Mouse (Mus musculus): ENCODE data around the gene Olfr325. TPM values are rescaled to one million over a fixed set of nuclear protein-coding genes. Genes with fewer than 3 reads are reported as not detected.

The Olfr325 gene
- polyA plus RNA-seq, 1 experiment from 2014 or later: not detected

DNA sequence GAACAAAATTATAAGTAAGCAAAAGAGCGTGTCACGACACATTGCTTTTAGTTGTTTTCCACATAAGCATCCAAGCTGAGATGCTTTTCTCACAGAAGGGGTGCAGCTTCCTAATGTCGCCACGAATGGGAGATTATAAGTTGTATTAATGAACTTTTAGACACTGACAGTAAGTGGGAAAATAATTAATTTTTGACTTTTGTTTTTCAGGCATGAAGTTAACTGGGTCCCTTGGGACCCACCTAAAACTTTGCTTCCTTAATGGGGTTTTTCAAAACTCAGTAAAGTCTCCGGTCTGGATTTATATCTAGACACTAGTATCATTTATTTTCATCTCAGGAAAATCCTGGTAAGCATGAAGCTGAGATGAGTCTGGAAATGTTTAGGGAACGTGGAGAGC lies 17.3 kb downstream of the Olfr325 start, which contains the start of gene Olfr324:
Gene Olfr324, plus strand, starts transcription at position 301 of the 400 bp plus-strand sequence.
- no peaks in the 10 kb centered on the region for H3K9me3 ChIP-seq (ENCODE audit: control insufficient read depth, low read length)
- H3K9ac ChIP-seq (ENCODE audit: low read length): no peak within 1 kb of the TSS
- H3K4me1 ChIP-seq (replicated peaks; ENCODE audit: control insufficient read depth, insufficient read depth, low read length): no peaks in the 10 kb centered on the region
- DNase-seq (ENCODE audit: low spot score) (no peak), ATAC-seq (replicated peaks; ENCODE audit: low FRiP score) (no peak)
- no peak within 1 kb of the TSS for H3K4me3 ChIP-seq (ENCODE audit: low read depth, low read length)
- H3K27ac ChIP-seq (ENCODE audit: low read depth, low read length): no peak within 1 kb of the TSS
- no peak within 1 kb of the TSS for H3K4me2 ChIP-seq (ENCODE audit: low read depth, low read length, severe bottlenecking)
- WGBS: 90% methylated on average over 6 of the region's 6 CpGs
- H3K27me3 ChIP-seq (ENCODE audit: control insufficient read depth, insufficient read depth, low read length): no peaks in the 10 kb centered on the region
- H3K36me3 ChIP-seq (ENCODE audit: control insufficient read depth, insufficient read depth, low read length): no peaks in the 10 kb centered on the region

DNA sequence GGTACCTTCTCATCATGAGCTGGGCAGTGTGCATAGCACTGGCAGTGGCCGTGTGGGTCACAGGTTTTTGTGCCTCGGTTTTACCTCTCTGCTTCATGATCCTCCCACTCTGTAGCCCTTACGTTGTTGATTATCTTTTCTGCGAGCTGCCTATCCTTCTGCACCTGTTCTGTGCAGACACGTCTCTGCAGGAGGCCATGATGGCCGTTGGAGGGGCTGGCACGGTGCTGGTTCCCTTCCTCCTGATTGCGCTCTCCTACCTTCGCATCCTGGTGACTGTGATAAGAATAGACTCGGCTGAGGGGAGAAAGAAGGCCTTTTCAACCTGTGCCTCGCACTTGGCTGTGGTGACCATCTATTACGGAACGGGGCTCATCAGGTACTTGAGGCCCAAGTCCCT lies 20.3 kb downstream of the Olfr325 start:
- no peak overlapping the region for H3K9ac ChIP-seq (ENCODE audit: low read length)

DNA sequence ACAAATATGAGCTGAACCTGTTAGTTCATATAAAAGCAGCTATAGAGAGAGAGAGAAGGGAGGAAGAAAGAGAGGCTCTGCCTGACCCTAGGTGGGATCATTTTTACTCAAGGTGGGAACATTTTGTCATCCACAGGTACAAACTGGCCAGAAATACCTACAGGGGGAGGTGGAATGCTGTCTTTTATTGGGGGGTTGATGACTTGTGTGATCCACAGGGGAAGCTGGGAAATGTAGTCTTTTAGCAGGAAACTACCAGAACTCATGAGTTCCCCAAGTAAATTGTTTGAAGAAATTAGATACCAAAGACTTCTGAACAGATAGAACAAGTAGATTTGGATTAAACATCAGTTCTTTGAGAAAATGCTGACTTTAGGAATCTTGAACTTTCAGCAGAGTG lies 24.5 kb downstream of the Olfr325 start:
- ATAC-seq (replicated peaks; ENCODE audit: low FRiP score): no peak
- H3K27me3 ChIP-seq (ENCODE audit: control insufficient read depth, insufficient read depth, low read length): no peaks in the 10 kb centered on the region
- H3K27ac ChIP-seq (ENCODE audit: low read depth, low read length): no peak overlapping the region
- no peaks in the 10 kb centered on the region for H3K9me3 ChIP-seq (ENCODE audit: control insufficient read depth, low read length)
- H3K9ac ChIP-seq (ENCODE audit: low read length): no peak overlapping the region
- no peak overlapping the region for H3K4me2 ChIP-seq (ENCODE audit: low read depth, low read length, severe bottlenecking)
- H3K36me3 ChIP-seq (ENCODE audit: control insufficient read depth, insufficient read depth, low read length): no peaks in the 10 kb centered on the region
- DNase-seq (ENCODE audit: low spot score): no peak
- no peak overlapping the region for H3K4me3 ChIP-seq (ENCODE audit: low read depth, low read length)
- H3K4me1 ChIP-seq (replicated peaks; ENCODE audit: control insufficient read depth, insufficient read depth, low read length): no peaks in the 10 kb centered on the region

More for the DNA sequence above, 20.3 kb downstream of the Olfr325 start:
- H3K4me1 ChIP-seq (replicated peaks; ENCODE audit: control insufficient read depth, insufficient read depth, low read length): no peaks in the 10 kb centered on the region
- H3K4me3 ChIP-seq (ENCODE audit: low read depth, low read length): no peak overlapping the region
- H3K4me2 ChIP-seq (ENCODE audit: low read depth, low read length, severe bottlenecking): no peak overlapping the region
- no peak overlapping the region for H3K27ac ChIP-seq (ENCODE audit: low read depth, low read length)
- H3K9me3 ChIP-seq (ENCODE audit: control insufficient read depth, low read length): no peaks in the 10 kb centered on the region
- H3K36me3 ChIP-seq (ENCODE audit: control insufficient read depth, insufficient read depth, low read length): no peaks in the 10 kb centered on the region
- WGBS: 88% methylated on average over 13 of the region's 13 CpGs
- ATAC-seq (replicated peaks; ENCODE audit: low FRiP score) (no peak), DNase-seq (ENCODE audit: low spot score) (no peak)
- H3K27me3 ChIP-seq (ENCODE audit: control insufficient read depth, insufficient read depth, low read length): no peaks in the 10 kb centered on the region

DNA sequence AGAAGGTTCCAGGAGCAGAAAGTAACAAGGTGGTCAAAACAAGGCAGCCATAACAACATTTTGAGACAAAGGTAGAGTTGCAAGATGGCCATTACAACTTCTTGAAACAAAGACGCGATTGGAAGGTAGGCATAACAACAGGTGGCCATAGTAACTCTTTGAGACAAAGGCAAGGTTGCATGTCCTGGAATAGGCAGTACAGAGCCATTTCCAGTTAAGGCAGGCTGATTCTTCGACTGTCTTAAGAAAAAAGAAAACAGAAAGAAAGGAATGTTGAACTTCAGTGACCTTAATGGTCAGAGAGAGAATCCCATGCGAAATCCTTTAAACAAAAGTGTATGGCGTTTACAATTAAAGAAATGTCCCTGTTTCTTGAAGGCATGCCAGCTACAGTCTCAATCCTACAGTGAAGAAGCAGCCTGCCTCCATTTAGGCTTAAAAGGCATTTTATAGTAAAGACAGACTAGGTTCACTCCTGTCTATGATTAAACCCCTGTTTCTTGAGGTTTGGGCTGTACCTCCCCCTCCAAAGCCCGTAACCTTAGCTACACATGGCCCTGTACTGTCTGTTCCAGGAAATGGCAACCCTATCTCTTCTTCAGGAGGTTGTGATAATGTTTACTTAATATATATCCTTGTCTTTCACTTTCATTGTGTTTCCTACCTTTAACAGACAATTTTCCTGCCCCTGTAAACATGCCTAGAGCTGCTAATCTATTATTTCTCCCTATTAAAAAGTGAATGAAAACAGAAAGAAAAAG lies 25.4 kb downstream of the Olfr325 start:
- DNase-seq (ENCODE audit: low spot score) (no peak), ATAC-seq (replicated peaks; ENCODE audit: low FRiP score) (no peak)
- H3K9me3 ChIP-seq (ENCODE audit: control insufficient read depth, low read length): no peaks in the 10 kb centered on the region
- WGBS: 82% methylated on average over 6 of the region's 6 CpGs
- no peak overlapping the region for H3K9ac ChIP-seq (ENCODE audit: low read length)
- H3K27me3 ChIP-seq (ENCODE audit: control insufficient read depth, insufficient read depth, low read length): no peaks in the 10 kb centered on the region
- H3K4me3 ChIP-seq (ENCODE audit: low read depth, low read length): no peak overlapping the region
- H3K4me2 ChIP-seq (ENCODE audit: low read depth, low read length, severe bottlenecking): no peak overlapping the region
- no peak overlapping the region for H3K27ac ChIP-seq (ENCODE audit: low read depth, low read length)
- no peaks in the 10 kb centered on the region for H3K36me3 ChIP-seq (ENCODE audit: control insufficient read depth, insufficient read depth, low read length)
- no peaks in the 10 kb centered on the region for H3K4me1 ChIP-seq (replicated peaks; ENCODE audit: control insufficient read depth, insufficient read depth, low read length)

DNA sequence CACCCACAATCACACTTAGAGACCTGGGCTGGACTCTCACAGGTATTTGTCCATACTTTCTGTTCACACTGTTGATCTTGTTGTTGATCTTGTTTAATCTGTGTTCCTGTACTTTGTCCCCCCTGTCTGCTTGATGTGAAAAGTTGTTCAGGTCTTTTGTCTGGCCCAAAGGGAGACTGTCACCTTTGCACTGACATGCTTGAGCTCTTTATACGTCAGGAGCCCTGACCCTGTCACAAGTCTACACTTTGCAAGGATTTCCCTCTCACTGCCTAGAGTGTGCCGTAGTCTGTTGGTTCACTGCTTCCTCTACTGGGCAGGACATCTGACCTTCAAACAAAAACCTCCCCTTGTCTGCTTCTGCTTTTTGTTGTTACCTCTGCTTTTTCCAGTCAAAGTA lies 27.2 kb downstream of the Olfr325 start:
- WGBS: 71% methylated on average over 2 of the region's 2 CpGs
- no peak overlapping the region for H3K27ac ChIP-seq (ENCODE audit: low read depth, low read length)
- H3K4me1 ChIP-seq (replicated peaks; ENCODE audit: control insufficient read depth, insufficient read depth, low read length): no peaks in the 10 kb centered on the region
- H3K4me3 ChIP-seq (ENCODE audit: low read depth, low read length): no peak overlapping the region
- ATAC-seq (replicated peaks; ENCODE audit: low FRiP score): no peak
- no peaks in the 10 kb centered on the region for H3K9me3 ChIP-seq (ENCODE audit: control insufficient read depth, low read length)
- H3K9ac ChIP-seq (ENCODE audit: low read length): no peak overlapping the region
- DNase-seq (ENCODE audit: low spot score): no peak
- H3K27me3 ChIP-seq (ENCODE audit: control insufficient read depth, insufficient read depth, low read length): no peaks in the 10 kb centered on the region
- H3K36me3 ChIP-seq (ENCODE audit: control insufficient read depth, insufficient read depth, low read length): no peaks in the 10 kb centered on the region
- H3K4me2 ChIP-seq (ENCODE audit: low read depth, low read length, severe bottlenecking): no peak overlapping the region

DNA sequence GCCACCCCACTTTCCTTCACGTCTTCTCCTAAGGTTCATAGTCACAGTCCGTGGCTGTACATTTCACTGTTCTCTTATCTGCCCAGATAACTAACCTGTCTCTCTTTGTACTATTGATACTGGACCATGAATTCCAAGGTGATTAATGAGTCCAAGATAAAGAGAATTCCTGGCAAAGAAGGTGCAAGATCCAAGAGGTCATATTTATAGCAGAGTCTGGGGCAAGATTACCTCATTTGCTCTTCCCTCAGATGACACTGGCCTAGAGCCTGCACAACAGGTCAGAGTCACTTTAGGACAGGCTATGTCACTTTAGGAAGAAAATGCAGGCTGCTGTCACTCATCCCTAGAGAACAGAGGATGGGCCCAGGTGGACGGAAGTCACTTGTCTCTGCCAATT lies 27.7 kb downstream of the Olfr325 start:
- WGBS: 88% methylated on average over 3 of the region's 3 CpGs
- Histone ChIP-seq H3K9me3 (ENCODE audit: control insufficient read depth, low read length) (no peaks in the 10 kb centered on the region), H3K36me3 (ENCODE audit: control insufficient read depth, insufficient read depth, low read length) (no peaks in the 10 kb centered on the region), H3K4me3 (ENCODE audit: low read depth, low read length) (no peak overlapping the region), H3K27ac (ENCODE audit: low read depth, low read length) (no peak overlapping the region), H3K27me3 (ENCODE audit: control insufficient read depth, insufficient read depth, low read length) (no peaks in the 10 kb centered on the region), H3K4me1 (replicated peaks; ENCODE audit: control insufficient read depth, insufficient read depth, low read length) (no peaks in the 10 kb centered on the region), H3K9ac (ENCODE audit: low read length) (no peak overlapping the region), H3K4me2 (ENCODE audit: low read depth, low read length, severe bottlenecking) (no peak overlapping the region)
- ATAC-seq (replicated peaks; ENCODE audit: low FRiP score): no peak
- no peak for DNase-seq (ENCODE audit: low spot score)

DNA sequence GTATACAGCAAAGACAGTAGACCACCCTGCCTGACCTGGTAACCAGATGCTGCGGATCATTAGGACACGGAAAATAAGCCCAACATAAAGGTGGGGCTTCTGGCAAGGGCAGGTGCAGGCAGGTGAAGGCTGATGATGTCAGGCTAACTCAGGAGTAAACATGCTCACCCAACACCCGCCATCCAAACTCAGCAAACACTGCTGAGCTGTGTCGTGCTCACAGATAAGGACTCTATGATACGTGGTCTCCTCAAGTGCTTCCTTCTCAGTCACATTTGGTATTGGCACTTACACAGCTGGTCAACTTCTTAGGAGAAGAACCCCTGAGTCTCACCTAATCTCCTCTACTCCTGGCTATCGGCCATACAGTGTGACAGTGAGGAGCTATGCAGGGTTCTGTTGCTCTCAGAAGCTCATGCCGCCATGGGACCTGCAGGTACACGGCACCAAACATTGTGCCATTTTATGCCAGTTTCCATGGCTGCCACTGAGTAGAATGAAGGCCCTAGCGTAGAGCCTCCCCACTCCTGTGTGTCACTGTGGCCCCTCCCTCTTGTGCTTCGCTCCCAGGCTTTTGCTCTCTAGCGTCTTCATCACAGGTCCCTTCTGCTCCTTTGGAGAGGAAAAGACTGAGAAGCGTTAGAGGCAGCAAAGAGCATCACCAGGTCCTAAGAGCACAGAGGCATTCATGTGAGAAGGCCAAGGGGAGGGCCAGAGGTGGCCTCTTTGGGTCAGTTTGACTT lies 28.8 kb downstream of the Olfr325 start:
- DNase-seq (ENCODE audit: low spot score) (no peak), ATAC-seq (replicated peaks; ENCODE audit: low FRiP score) (no peak)
- no peak overlapping the region for H3K4me2 ChIP-seq (ENCODE audit: low read depth, low read length, severe bottlenecking)
- no peak overlapping the region for H3K4me3 ChIP-seq (ENCODE audit: low read depth, low read length)
- H3K36me3 ChIP-seq (ENCODE audit: control insufficient read depth, insufficient read depth, low read length): no peaks in the 10 kb centered on the region
- 89% methylated on average over 12 of the region's 12 CpGs for WGBS
- H3K9ac ChIP-seq (ENCODE audit: low read length): no peak overlapping the region
- H3K27me3 ChIP-seq (ENCODE audit: control insufficient read depth, insufficient read depth, low read length): no peaks in the 10 kb centered on the region
- H3K27ac ChIP-seq (ENCODE audit: low read depth, low read length): no peak overlapping the region
- H3K4me1 ChIP-seq (replicated peaks; ENCODE audit: control insufficient read depth, insufficient read depth, low read length): no peaks in the 10 kb centered on the region
- H3K9me3 ChIP-seq (ENCODE audit: control insufficient read depth, low read length): no peaks in the 10 kb centered on the region

DNA sequence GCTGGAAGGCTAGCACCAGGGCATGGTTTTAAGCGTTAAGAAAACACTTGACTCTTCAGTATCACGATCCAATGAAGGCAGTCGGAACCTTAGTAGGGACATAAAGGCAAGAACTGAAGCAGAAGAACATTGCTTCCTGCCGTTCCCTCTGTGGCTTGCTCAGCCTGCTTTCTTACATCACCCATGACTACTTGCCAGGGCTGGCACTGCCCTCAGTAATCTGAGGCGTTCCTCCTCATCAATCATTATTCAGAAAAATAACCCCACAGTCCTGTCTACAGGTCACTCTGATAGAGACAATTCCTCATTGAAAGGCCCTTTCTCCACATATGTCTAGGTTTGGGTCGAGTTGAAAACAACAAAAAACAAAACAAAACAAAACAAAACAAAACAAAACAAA lies 29.5 kb downstream of the Olfr325 start:
- no peaks in the 10 kb centered on the region for H3K36me3 ChIP-seq (ENCODE audit: control insufficient read depth, insufficient read depth, low read length)
- no peaks in the 10 kb centered on the region for H3K27me3 ChIP-seq (ENCODE audit: control insufficient read depth, insufficient read depth, low read length)
- ATAC-seq (replicated peaks; ENCODE audit: low FRiP score) (no peak), DNase-seq (ENCODE audit: low spot score) (no peak)
- no peak overlapping the region for H3K9ac ChIP-seq (ENCODE audit: low read length)
- 87% methylated on average over 6 of the region's 6 CpGs for WGBS
- H3K4me1 ChIP-seq (replicated peaks; ENCODE audit: control insufficient read depth, insufficient read depth, low read length): no peaks in the 10 kb centered on the region
- H3K4me3 ChIP-seq (ENCODE audit: low read depth, low read length): no peak overlapping the region
- no peaks in the 10 kb centered on the region for H3K9me3 ChIP-seq (ENCODE audit: control insufficient read depth, low read length)
- no peak overlapping the region for H3K4me2 ChIP-seq (ENCODE audit: low read depth, low read length, severe bottlenecking)
- H3K27ac ChIP-seq (ENCODE audit: low read depth, low read length): no peak overlapping the region

DNA sequence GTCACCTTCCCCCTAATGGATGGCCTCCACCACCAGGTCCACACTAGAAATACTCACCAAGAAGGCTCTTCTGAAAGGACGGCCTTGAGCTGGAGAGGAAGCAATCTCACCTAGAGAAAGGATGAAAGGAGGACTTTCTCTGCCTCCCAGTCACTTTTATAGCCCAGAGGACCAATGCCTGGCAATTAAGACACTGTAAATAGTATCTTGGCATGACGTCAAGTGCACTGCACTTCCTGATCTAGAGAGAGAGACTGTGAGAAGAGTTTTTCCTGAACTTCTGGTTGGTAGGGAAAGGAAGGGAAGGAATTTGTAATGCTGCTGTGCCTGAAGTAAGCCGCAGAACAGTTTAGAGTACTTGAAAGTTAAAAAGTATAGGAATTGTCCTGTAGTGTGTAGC lies 35.8 kb downstream of the Olfr325 start:
- no peaks in the 10 kb centered on the region for H3K27me3 ChIP-seq (ENCODE audit: control insufficient read depth, insufficient read depth, low read length)
- H3K9me3 ChIP-seq (ENCODE audit: control insufficient read depth, low read length): no peaks in the 10 kb centered on the region
- H3K9ac ChIP-seq (ENCODE audit: low read length): no peak overlapping the region
- ATAC-seq (replicated peaks; ENCODE audit: low FRiP score) (no peak), DNase-seq (ENCODE audit: low spot score) (no peak)
- H3K4me1 ChIP-seq (replicated peaks; ENCODE audit: control insufficient read depth, insufficient read depth, low read length): no peaks in the 10 kb centered on the region
- H3K27ac ChIP-seq (ENCODE audit: low read depth, low read length): no peak overlapping the region
- H3K4me2 ChIP-seq (ENCODE audit: low read depth, low read length, severe bottlenecking): no peak overlapping the region
- H3K4me3 ChIP-seq (ENCODE audit: low read depth, low read length): no peak overlapping the region
- no peaks in the 10 kb centered on the region for H3K36me3 ChIP-seq (ENCODE audit: control insufficient read depth, insufficient read depth, low read length)
- 85% methylated on average over 3 of the region's 3 CpGs for WGBS

Measured in forebrain, embryonic 11.5 days (tissue).